Mouse (Mus musculus): Measurements from ENCODE around the gene Olfr263. TPM values are rescaled to one million over a fixed set of nuclear protein-coding genes. Genes with fewer than 3 reads are reported as not detected.

Olfr263 gene
- not detected in 2 replicates for polyA plus RNA-seq (2012)

DNA sequence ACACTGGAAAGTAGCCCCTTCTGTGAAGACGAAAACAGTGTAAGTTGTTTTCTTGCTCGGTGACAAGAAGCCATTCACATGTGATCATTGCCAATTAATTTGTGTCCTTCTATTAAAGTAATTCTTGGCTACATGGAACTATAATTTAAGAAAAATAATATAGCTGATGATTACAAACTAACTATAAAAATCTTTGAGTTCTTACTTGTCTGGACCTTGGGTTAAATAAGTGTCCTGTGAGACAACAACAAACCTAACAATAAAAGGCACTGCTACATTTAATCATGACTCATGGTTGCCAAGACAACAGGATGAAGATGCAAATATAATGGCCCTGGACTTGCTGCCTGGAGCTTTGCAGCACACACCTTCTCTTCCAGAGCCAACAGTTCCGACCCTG lies at the start of gene Olfr263:
Olfr263 (plus strand) TSS at position 301 of the 400 bp plus-strand sequence.

DNA sequence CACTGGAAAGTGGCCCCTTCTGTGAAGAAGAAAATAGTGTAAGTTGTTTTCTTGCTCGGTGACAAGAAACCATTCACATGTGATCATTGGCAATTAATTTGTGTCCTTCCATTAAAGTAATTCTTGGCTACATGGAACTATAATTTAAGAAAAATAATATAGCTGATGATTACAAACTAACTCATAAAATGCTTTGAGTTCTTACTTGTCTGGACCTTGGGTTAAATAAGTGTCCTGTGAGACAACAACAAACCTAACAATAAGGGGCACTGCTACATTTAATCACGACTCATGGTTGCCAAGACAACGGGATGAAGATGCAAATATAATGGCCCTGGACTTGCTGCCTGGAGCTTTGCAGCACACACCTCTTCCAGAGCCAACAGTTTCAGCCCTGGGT lies 18.3 kb upstream of the Olfr263 start, which contains the start of gene Olfr1369-ps1:
Olfr1369-ps1 (plus strand) TSS at position 301 of the 400 bp plus-strand sequence.

DNA sequence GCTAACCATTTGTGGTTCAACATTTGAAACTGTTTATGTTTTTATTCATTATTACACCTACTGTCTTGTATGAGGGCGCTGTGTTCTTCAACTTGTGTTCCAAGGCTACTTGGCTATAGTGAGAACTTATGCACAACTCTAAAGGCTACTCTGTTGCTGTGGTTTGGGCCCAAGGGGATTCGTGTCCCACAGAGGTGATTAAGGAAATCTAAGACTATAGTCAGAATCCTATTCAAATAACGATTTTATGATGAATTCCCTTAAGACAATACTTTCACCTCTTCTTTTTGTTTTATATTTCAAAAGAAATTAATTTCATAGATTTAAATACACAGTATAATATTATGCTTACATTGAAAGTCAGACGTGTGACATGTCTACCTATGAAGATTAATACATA lies 16.3 kb downstream of the Olfr263 start, which contains the start of gene Olfr1368:
Olfr1368 (minus strand) TSS at position 101 of the 400 bp plus-strand sequence.

DNA sequence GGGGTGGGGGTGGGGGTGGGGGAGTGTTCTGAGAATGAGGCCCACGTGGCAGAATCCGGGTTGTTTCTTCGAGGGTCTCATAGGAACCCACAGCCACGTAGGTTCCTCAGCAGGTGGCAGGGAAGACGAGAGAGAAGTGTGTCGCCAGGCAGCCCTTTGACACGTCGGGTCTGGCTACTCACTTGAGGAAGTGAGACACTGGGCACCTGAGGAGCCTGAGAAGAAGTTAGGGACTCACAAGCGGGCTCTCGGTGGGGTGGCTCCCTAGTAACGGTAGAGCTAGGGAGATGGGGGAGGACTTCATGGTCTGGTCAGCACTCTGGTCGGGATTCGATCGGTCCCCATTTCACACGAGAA lies 49.9 kb downstream of the Olfr263 start, which contains the start of gene Trim27:
Trim27 (plus strand) TSS at position 79 of the 357 bp plus-strand sequence.

Other genes starting within 250 kb of the Olfr263 start
- not detected in 2 replicates for gene Olfr1370, start 54.7 kb upstream of the Olfr263 start, polyA plus RNA-seq (2012)
- gene Olfr1369-ps1, start 18.2 kb upstream of the Olfr263 start, polyA plus RNA-seq (2012) = not detected in 2 replicates
- gene Olfr1368, start 16.2 kb downstream of the Olfr263 start, polyA plus RNA-seq (2012) = not detected in 2 replicates
- gene Trim27, start 49.8 kb downstream of the Olfr263 start, polyA plus RNA-seq (2012) = 140 and 157 TPM in 2 replicates
- not detected in 2 replicates for gene Gpx5, start 163.1 kb downstream of the Olfr263 start, polyA plus RNA-seq (2012)
- gene Gpx6, start 182.5 kb downstream of the Olfr263 start, polyA plus RNA-seq (2012) = not detected in 2 replicates
- gene Olfr1367, start 217.3 kb downstream of the Olfr263 start, polyA plus RNA-seq (2012) = not detected in 2 replicates
- 1.9 and 2.0 TPM in 2 replicates for gene Zscan12, start 233.2 kb downstream of the Olfr263 start, polyA plus RNA-seq (2012)